Mouse (Mus musculus): ENCODE results near the gene Tmem81. TPM values are rescaled to one million over a fixed set of nuclear protein-coding genes. Genes with fewer than 3 reads are reported as not detected.
"Not testable (repeated sequence)": the region's sequence is repeated elsewhere in the genome, so short reads cannot be mapped to it uniquely, and the experiment has no call there.

Gene Tmem81
- total RNA-seq (2021), result 1 to 10 TPM; 1.7 to 2.3 TPM
- long read RNA-seq, experiment 1, partial matches to known transcripts, result 0 of 1 reads
- long read RNA-seq, experiment 1, other reads (novel, unspliced or antisense), result 0 of 1 reads
- long read RNA-seq, experiment 2, result 0 reads

DNA sequence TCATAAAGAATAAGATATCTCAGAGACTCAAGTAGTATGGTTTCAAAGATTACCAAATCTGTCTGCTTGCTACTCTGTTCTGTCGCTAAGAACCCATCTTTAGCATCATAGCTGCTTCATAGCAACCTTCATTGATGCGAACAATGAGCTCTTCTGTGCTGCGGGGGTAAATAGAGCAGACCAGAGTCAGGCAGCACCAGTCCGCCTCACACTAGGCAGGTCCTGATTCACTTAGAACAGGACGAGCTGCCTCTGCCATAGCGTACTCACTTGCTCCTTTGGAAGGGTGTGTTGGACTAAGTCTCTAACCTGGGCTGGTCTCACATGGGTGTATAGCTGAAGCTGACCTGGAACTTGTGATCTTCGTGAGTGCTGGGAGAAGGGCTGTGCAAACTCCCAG is at the start of gene Tmem81:
Tmem81 (plus strand) TSS at position 173 of the 400 bp plus-strand sequence.
- no peak for DNase-seq (ENCODE audit: low spot score in 2 of 2)

GRCm38 (mm10) chr1:132464651-132465050 is 41.4 kb upstream of the Tmem81 start:
- no peak for DNase-seq (ENCODE audit: low spot score in 2 of 2)

DNA sequence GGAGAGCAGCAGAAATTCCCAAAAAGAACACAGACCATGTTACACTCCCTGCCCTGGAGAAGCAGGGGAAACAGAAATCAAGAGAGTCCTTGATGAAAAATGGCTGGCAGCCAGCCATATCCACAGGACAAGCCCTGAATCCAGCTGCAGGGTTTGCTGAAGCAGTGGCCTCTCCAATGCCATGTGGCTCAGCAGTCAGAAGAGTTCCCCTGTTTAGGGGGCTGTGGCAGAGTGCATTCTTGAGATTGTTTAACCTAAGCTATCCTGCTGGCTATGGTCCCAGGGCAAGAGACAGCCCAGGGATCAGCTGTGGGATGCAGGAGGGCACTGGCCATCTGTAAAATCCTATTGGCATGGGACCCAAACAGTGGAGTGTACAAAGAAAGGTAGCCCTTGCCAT is 37.1 kb upstream of the Tmem81 start:
- peak in 1 of 2 experiments; percentile 17 for DNase-seq (ENCODE audit: low spot score in 2 of 2)

DNA sequence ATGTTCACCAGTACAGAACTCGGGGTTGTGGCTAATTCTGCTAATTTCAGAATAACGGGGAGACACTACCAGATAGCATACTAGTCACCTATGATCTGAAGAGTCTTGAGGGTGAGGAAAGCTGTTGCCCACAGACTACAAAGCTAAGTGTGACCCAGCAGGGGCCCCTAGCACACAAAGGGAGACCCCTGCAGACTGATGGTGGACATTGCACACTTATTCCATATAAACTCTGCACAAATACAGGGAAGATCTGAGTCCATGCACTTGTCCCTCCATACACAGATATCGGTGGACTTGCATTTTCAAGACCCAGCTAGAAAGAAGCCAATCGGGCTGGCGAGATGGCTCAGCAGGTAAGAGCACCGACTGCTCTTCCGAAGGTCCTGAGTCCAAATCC is 36.5 kb upstream of the Tmem81 start:
- DNase-seq (ENCODE audit: low spot score in 2 of 2), result no peak

GRCm38 (mm10) chr1:132470031-132470430 is 36.0 kb upstream of the Tmem81 start:
- DNase-seq (ENCODE audit: low spot score in 2 of 2), result not testable (repeated sequence)

DNA sequence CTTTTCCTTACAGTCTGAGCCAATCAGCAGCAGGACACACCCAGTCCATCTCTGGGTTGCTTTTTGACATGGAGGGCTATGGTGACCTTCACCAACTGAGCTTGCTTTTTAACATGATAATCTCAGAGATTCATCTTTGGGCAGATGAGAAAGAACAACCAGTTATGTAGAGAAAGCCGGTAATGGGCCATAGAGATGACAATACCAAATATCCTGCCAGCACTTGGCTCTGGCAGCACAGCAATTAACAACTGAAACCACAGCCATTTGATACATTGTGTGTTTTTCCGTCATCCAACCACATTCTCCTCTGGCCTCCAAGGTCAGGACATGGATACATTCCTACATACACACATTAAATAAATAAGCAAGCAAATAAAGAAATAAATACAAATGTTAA is 35.0 kb upstream of the Tmem81 start:
- DNase-seq (ENCODE audit: low spot score in 2 of 2), result no peak

- DNase-seq (ENCODE audit: low spot score in 2 of 2), result no peak
These were observed 34.5 kb upstream of the Tmem81 start for GRCm38 (mm10) chr1:132471499-132471898.

DNA sequence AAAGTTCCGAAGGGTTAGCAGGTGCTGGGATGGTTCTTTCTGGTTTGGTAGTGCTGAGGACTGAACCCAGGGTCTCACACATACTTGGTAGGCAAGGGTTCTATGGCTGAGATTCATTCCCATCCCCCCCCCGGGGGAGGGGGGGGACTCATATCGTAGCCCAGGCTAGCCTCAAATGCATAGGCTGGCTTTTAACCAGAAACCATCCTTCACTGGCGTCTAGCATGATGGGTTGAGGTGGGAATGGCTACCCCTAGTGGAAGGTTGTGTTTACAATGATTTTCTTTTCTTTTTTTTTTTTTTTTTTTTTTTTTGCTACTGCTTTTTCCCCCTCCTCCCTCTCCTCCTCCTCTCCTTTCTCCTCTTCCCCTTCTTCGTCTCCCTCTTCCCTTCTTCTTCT is 33.5 kb upstream of the Tmem81 start:
- DNase-seq (ENCODE audit: low spot score in 2 of 2), result no peak

GRCm38 (mm10) chr1:132474496-132474895 is 31.5 kb upstream of the Tmem81 start:
- DNase-seq (ENCODE audit: low spot score in 2 of 2), result no peak

DNA sequence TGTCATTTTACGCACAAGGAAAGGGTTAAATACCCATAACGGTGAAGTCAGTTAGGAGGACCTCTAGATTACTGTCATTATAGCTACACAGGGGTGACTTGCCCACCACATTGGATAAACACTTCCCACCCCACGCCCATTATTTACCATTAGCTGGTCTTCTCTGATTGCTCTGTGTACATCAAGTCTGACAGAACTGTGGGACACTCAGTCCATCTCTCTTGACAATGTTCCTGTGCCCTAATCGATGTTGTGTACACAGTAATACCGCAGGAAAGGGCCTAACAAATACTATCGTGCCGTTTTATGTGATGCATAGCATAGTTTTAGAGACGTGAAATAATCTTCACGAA is 29.5 kb upstream of the Tmem81 start:
- DNase-seq (ENCODE audit: low spot score in 2 of 2), result no peak

GRCm38 (mm10) chr1:132476928-132477691 is 28.9 kb upstream of the Tmem81 start, which contains the start of gene Rbbp5:
Gene Rbbp5 (plus strand): TSS chr1:132477365.
- DNase-seq (ENCODE audit: low spot score in 2 of 2), result peak; percentile 65 to 85

GRCm38 (mm10) chr1:132479438-132479837 is 26.6 kb upstream of the Tmem81 start:
- no peak for DNase-seq (ENCODE audit: low spot score in 2 of 2)

GRCm38 (mm10) chr1:132481619-132482018 is 24.4 kb upstream of the Tmem81 start:
- DNase-seq (ENCODE audit: low spot score in 2 of 2), result no peak

DNA sequence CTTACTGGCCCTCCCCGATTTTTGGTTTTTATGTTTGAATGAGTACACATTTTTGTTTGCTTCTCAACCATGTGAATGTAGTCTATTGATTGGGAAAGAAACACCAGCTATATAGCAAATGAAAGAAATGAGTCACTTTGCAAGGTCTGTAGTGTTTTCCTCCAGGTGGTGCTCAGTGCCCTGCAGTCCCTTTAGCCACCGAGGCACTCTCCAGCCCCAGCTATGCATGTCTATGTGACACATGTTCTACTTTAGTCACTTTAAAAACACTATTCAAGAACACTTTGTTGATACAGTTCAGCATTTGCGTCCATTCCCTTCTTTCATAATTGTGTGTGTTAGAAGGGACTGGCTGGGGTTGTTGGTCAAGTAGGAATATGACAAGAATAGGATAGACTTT is 22.8 kb upstream of the Tmem81 start:
- DNase-seq (ENCODE audit: low spot score in 2 of 2), result no peak

- DNase-seq (ENCODE audit: low spot score in 2 of 2), result no peak
These were observed 22.3 kb upstream of the Tmem81 start for GRCm38 (mm10) chr1:132483759-132484158.

- no peak for DNase-seq (ENCODE audit: low spot score in 2 of 2)
These were observed 5.5 kb upstream of the Tmem81 start for GRCm38 (mm10) chr1:132500535-132500934.

DNA sequence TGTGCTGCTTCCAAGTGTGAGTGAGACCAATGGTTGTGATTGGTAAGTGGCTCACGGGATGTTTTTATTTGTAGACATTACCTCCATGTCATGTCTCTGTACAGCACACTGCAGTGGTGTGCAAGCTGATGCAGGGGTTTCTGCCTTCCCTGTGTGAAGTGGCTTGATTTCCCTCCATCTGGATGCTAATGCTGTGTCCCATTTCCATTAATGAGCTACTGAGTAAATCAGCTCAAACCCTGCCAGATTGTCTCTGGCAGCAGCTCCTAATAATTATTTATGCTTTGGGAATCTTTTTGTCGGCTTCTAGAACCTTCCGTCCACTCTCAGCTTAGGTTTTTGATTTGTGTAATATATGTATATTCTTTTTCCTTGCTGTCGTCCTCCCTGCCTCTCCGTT is 875 bp upstream of the Tmem81 start:
- DNase-seq (ENCODE audit: low spot score in 2 of 2), result no peak

- no peak for DNase-seq (ENCODE audit: low spot score in 2 of 2)
These were observed 626 bp downstream of the Tmem81 start for GRCm38 (mm10) chr1:132506656-132507055.

- DNase-seq (ENCODE audit: low spot score in 2 of 2), result no peak
These were observed 3.7 kb downstream of the Tmem81 start for GRCm38 (mm10) chr1:132509771-132510170.

DNA sequence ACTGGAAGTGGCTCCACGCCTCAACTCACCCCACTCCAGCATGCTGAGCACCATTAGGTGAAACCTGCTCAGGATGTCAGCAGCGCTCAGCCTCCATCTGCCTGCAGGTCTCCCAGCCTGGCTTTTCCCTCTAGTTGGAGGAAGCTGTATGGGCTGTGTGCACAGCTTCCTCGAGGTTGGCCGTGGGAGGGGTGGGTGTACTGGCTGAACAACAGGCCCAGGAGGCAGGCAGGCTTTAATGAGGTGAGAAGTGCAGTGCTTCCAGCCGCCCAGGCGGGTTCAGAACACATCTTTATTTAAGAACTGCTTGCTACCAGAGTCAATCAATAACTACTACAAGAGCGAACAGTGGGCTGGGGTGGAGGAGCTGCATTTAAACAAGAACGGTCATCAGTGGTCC is 5.5 kb downstream of the Tmem81 start:
- no peak for DNase-seq (ENCODE audit: low spot score in 2 of 2)

DNA sequence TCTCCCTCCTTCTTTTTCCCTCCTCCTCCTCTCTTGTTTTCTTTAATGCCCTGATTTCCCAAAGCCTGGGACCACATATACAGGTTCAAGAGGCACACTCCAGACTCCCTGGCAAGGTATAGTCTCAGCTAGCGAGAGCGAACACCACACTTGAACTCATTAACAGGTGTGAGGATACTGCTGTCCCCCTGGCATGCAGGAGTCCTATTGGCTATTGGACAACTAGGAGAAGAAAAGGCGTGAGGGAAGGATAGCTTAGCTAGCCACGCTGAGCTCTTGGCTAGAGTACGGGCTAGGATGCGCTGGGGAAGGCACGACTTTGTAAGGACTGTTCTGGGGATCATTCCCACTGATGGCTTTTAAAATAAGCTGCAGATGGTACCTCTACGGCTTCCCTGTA is 6.1 kb downstream of the Tmem81 start:
- DNase-seq (ENCODE audit: low spot score in 2 of 2), result no peak

DNA sequence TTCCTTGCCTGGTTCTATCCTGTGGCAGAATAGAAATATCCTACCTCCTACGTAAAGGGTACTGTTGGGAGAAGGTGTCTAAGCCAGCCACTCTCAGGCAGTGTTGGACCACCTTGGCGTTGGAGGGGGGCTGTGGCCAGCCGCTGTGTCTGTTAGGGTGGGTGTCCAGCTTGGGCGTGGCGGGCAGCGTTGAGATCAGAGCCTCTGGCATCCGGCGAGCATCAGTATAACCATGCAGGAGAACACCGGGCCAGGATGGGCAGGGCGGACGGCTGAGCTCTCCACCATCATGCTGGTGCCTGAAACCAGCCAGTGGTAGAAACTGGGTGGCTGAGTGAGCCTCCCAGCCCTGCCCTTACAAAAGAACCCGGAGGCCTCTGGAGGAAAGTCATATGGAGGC is 9.3 kb downstream of the Tmem81 start:
- no peak for DNase-seq (ENCODE audit: low spot score in 2 of 2)

DNA sequence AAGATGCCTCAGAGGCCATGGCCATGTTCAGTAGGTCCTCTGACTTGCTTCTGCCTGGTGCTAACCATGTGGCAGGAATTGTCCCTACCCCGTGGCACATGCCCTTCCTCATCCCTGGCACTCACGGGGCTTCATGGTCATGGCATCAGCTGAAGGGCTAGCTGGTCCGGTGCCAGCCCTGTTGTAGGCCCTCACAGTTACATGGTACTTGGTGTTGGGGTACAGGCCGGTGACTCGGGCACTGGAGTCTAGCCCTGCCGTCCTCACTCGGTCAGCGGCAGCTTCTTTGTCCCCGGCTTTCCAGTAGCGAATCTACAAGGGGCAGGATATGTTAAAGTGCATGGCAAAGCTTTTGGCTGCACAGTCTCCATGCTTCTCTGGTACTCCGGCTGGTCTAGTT is 10.7 kb downstream of the Tmem81 start:
- DNase-seq (ENCODE audit: low spot score in 2 of 2), result no peak
